Mouse (Mus musculus) liver, embryonic 12.5 days (tissue): ENCODE data around the gene Zscan25. TPM values are rescaled to one million over a fixed set of nuclear protein-coding genes. Genes with fewer than 3 reads are reported as not detected.
"Not testable (repeated sequence)": the region's sequence is repeated elsewhere in the genome, so short reads cannot be mapped to it uniquely, and the experiment has no call there.

Source experiments
- ATAC-seq: fragments of 200-750 bp; cut with Nextera tagmentation; 2 replicates; pipeline ENCODE4 v1.8.0; 2017; ENCODE audit warnings: moderate number of reproducible peaks, mild to moderate bottlenecking, moderate library complexity
- H3K27ac ChIP-seq: fragments of 300-500 bp; sonication (generic); 2 replicates; pipeline ENCODE4 v1.5.1; 2016; ENCODE audit warnings: mild to moderate bottlenecking
- H3K27me3 ChIP-seq: fragments of 300-500 bp; sonication (generic); replicated peaks from 2 replicates; pipeline ENCODE4 v1.6.1; 2016; ENCODE audit warnings: mild to moderate bottlenecking, moderate library complexity
- H3K36me3 ChIP-seq: fragments of 300-500 bp; sonication (generic); 2 replicates; pipeline ENCODE4 v1.6.1; 2016; ENCODE audit warnings: mild to moderate bottlenecking, moderate library complexity
- H3K4me1 ChIP-seq: fragments of 300-500 bp; sonication (generic); 2 replicates; pipeline ENCODE4 v1.6.1; 2016
- H3K4me2 ChIP-seq: fragments of 300-500 bp; sonication (generic); 2 replicates; pipeline ENCODE4 v1.6.1; 2016; ENCODE audit warnings: mild to moderate bottlenecking, moderate library complexity
- H3K4me3 ChIP-seq: fragments of 300-500 bp; sonication (generic); 2 replicates; pipeline ENCODE4 v1.5.1; 2016; ENCODE audit warnings: mild to moderate bottlenecking, moderate library complexity
- H3K9ac ChIP-seq: fragments of 300-500 bp; sonication (generic); 2 replicates; pipeline ENCODE4 v1.6.1; 2016; ENCODE audit warnings: mild to moderate bottlenecking, moderate library complexity
- H3K9me3 ChIP-seq: fragments of 300-500 bp; sonication (generic); replicated peaks from 2 replicates; pipeline ENCODE4 v1.6.1; 2016; ENCODE audit warnings: mild to moderate bottlenecking, moderate library complexity
- WGBS: fragments of 180-500 bp; shearing (Covaris S2); methylation state at CpG from one replicate; pipeline ENCODE4 v1.1.7; 2016; ENCODE audit not compliant: insufficient replicate concordance; 5-methylcytosine and 5-hydroxymethylcytosine counted together
- polyA plus RNA-seq: library from polyadenylated mRNA; unstranded; fragments of >200 nt; fragmentation: Nextera tagmentation; extraction: Ambion mirVana; gene quantifications from 2 replicates; pipeline ENCODE4 v1.2.1, GENCODE M21; 2016

Gene Zscan25
- polyA plus RNA-seq = 0.32 and 0.39 TPM in 2 replicates

- Histone ChIP-seq H3K27me3 (no peaks in the 10 kb centered on the region), H3K9me3 (no peaks in the 10 kb centered on the region), H3K4me2 (peak within 1 kb of the TSS; percentile 82), H3K27ac (peak within 1 kb of the TSS; percentile 91), H3K36me3 (peaks cover 37% of the 10 kb centered on the region), H3K9ac (peak within 1 kb of the TSS; percentile 88), H3K4me3 (peak within 1 kb of the TSS; percentile 77), H3K4me1 (peaks cover 14% of the 10 kb centered on the region)
- ATAC-seq = peak; percentile 100
- under 1% methylated on average over 50 of the region's 50 CpGs for WGBS
These were observed at the start of gene Zscan25 for GRCm38 (mm10) chr5:145280371-145281143. Zscan25 (plus strand) TSS chr5:145280500.

GRCm38 (mm10) chr5:145230641-145231040 lies 49.7 kb upstream of the Zscan25 start:
- no peaks in the 10 kb centered on the region for H3K27me3 ChIP-seq
- H3K4me3 ChIP-seq = peak overlapping the region; percentile 100
- no peaks in the 10 kb centered on the region for H3K9me3 ChIP-seq
- H3K27ac ChIP-seq = peak overlapping the region; percentile 96; the same call in 1 of the 2 replicates
- H3K36me3 ChIP-seq = peaks cover 26% of the 10 kb centered on the region
- WGBS = 79% methylated on average over 4 of the region's 4 CpGs
- H3K4me1 ChIP-seq = peaks cover 25% of the 10 kb centered on the region
- peak overlapping the region; percentile 75 for H3K4me2 ChIP-seq
- peak overlapping the region; percentile 99 for H3K9ac ChIP-seq
- ATAC-seq = no peak

GRCm38 (mm10) chr5:145231367-145231871 lies 48.9 kb upstream of the Zscan25 start, which contains the start of gene Zfp655:
Zfp655 (plus strand) TSS chr5:145231715.
- peak; percentile 98 for ATAC-seq
- Histone ChIP-seq H3K27ac (peak within 1 kb of the TSS; percentile 96), H3K9me3 (no peaks in the 10 kb centered on the region), H3K27me3 (no peaks in the 10 kb centered on the region), H3K4me2 (peak within 1 kb of the TSS; percentile 75), H3K4me3 (peak within 1 kb of the TSS; percentile 100), H3K4me1 (peaks cover 25% of the 10 kb centered on the region), H3K9ac (peak within 1 kb of the TSS; percentile 99), H3K36me3 (peaks cover 34% of the 10 kb centered on the region)
- under 1% methylated on average over 42 of the region's 42 CpGs for WGBS

- WGBS = under 1% methylated on average over 43 of the region's 49 CpGs
- Histone ChIP-seq H3K4me1 (peaks cover 25% of the 10 kb centered on the region), H3K27me3 (no peaks in the 10 kb centered on the region), H3K36me3 (peaks cover 39% of the 10 kb centered on the region), H3K4me2 (peak overlapping the region; percentile 75), H3K4me3 (peak overlapping the region; percentile 100), H3K9ac (peak overlapping the region; percentile 99), H3K9me3 (no peaks in the 10 kb centered on the region), H3K27ac (peak overlapping the region; percentile 96)
- ATAC-seq = peak; percentile 64
These were observed 48.3 kb upstream of the Zscan25 start for GRCm38 (mm10) chr5:145231893-145232411.

- no peak for ATAC-seq
- Histone ChIP-seq H3K4me3 (no peak overlapping the region), H3K4me2 (no peak overlapping the region), H3K27ac (no peak overlapping the region), H3K9ac (no peak overlapping the region), H3K4me1 (peaks cover 22% of the 10 kb centered on the region), H3K9me3 (no peaks in the 10 kb centered on the region), H3K27me3 (no peaks in the 10 kb centered on the region), H3K36me3 (peaks cover 63% of the 10 kb centered on the region)
These were observed 45.7 kb upstream of the Zscan25 start for GRCm38 (mm10) chr5:145234636-145235035.

GRCm38 (mm10) chr5:145249520-145249919 lies 30.8 kb upstream of the Zscan25 start:
- H3K27me3 ChIP-seq = no peaks in the 10 kb centered on the region
- no peak for ATAC-seq
- peaks cover 80% of the 10 kb centered on the region for H3K36me3 ChIP-seq

GRCm38 (mm10) chr5:145273568-145273967 lies 6.7 kb upstream of the Zscan25 start:
- H3K4me2 ChIP-seq, H3K9me3 ChIP-seq, H3K27me3 ChIP-seq, H3K9ac ChIP-seq, H3K36me3 ChIP-seq, H3K4me3 ChIP-seq, H3K4me1 ChIP-seq, H3K27ac ChIP-seq, ATAC-seq: not testable (repeated sequence)
- WGBS = 61% methylated on average over 2 of the region's 2 CpGs

More at GRCm38 (mm10) chr5:145249520-145249919, 30.8 kb upstream of the Zscan25 start:
- no peak overlapping the region for H3K4me2 ChIP-seq
- 78% methylated on average over 3 of the region's 3 CpGs for WGBS
- no peaks in the 10 kb centered on the region for H3K9me3 ChIP-seq
- no peak overlapping the region for H3K9ac ChIP-seq
- H3K4me3 ChIP-seq = no peak overlapping the region
- H3K4me1 ChIP-seq = no peaks in the 10 kb centered on the region
- no peak overlapping the region for H3K27ac ChIP-seq

- H3K27me3 ChIP-seq = no peaks in the 10 kb centered on the region
- H3K27ac ChIP-seq = no peak overlapping the region
- H3K9ac ChIP-seq = no peak overlapping the region
- H3K9me3 ChIP-seq = no peaks in the 10 kb centered on the region
- H3K4me2 ChIP-seq = peak overlapping the region; percentile 29; the same call in 1 of the 2 replicates
- no peak for ATAC-seq
- H3K4me1 ChIP-seq = peaks cover 14% of the 10 kb centered on the region
- H3K4me3 ChIP-seq = peak overlapping the region; percentile 77; the same call in 1 of the 2 replicates
- H3K36me3 ChIP-seq = peaks cover 31% of the 10 kb centered on the region
- WGBS = 94% methylated on average over 2 of the region's 2 CpGs
These were observed 352 bp upstream of the Zscan25 start for GRCm38 (mm10) chr5:145279948-145280347.

- 80% methylated on average over 5 of the region's 5 CpGs for WGBS
- no peak for ATAC-seq
These were observed 8.1 kb downstream of the Zscan25 start for GRCm38 (mm10) chr5:145288382-145288781.

GRCm38 (mm10) chr5:145290697-145291096 lies 10.4 kb downstream of the Zscan25 start:
- Histone ChIP-seq H3K4me3 (no peak overlapping the region), H3K9me3 (no peaks in the 10 kb centered on the region), H3K27me3 (no peaks in the 10 kb centered on the region), H3K36me3 (peaks cover 84% of the 10 kb centered on the region), H3K27ac (no peak overlapping the region), H3K4me1 (0 out of 2 replicates have a peak, but pooled peaks cover 3% of the 10 kb centered on the region), H3K9ac (no peak overlapping the region), H3K4me2 (no peak overlapping the region)
- WGBS = 93% methylated on average over 16 of the region's 16 CpGs
- no peak for ATAC-seq

More at GRCm38 (mm10) chr5:145288382-145288781, 8.1 kb downstream of the Zscan25 start:
- Histone ChIP-seq H3K9ac (no peak overlapping the region), H3K27me3 (no peaks in the 10 kb centered on the region), H3K4me1 (0 out of 2 replicates have a peak, but pooled peaks cover 3% of the 10 kb centered on the region), H3K4me3 (no peak overlapping the region), H3K9me3 (no peaks in the 10 kb centered on the region), H3K27ac (no peak overlapping the region), H3K36me3 (peaks cover 99% of the 10 kb centered on the region), H3K4me2 (no peak overlapping the region)

GRCm38 (mm10) chr5:145292398-145292797 lies 12.1 kb downstream of the Zscan25 start:
- WGBS = 79% methylated on average over 6 of the region's 6 CpGs
- no peaks in the 10 kb centered on the region for H3K27me3 ChIP-seq

GRCm38 (mm10) chr5:145300469-145300868 lies 20.2 kb downstream of the Zscan25 start:
- no peak overlapping the region for H3K4me3 ChIP-seq
- H3K36me3 ChIP-seq = no peaks in the 10 kb centered on the region
- ATAC-seq = no peak
- no peak overlapping the region for H3K27ac ChIP-seq
- no peaks in the 10 kb centered on the region for H3K27me3 ChIP-seq
- no peaks in the 10 kb centered on the region for H3K9me3 ChIP-seq
- H3K9ac ChIP-seq = no peak overlapping the region
- H3K4me2 ChIP-seq = no peak overlapping the region
- no peaks in the 10 kb centered on the region for H3K4me1 ChIP-seq

More at GRCm38 (mm10) chr5:145292398-145292797, 12.1 kb downstream of the Zscan25 start:
- Histone ChIP-seq H3K4me2 (no peak overlapping the region), H3K9ac (no peak overlapping the region), H3K36me3 (peaks cover 67% of the 10 kb centered on the region), H3K9me3 (no peaks in the 10 kb centered on the region), H3K4me1 (no peaks in the 10 kb centered on the region), H3K27ac (no peak overlapping the region), H3K4me3 (no peak overlapping the region)
- no peak for ATAC-seq
